Mouse (Mus musculus) heart, adult 8-10 months (tissue): Measurements from ENCODE around the gene Ttc25. TPM values are rescaled to one million over a fixed set of nuclear protein-coding genes. Genes with fewer than 3 reads are reported as not detected.
A peak's percentile ranks its signal among the peaks of the same experiment; 100 is the strongest.
"Not testable (repeated sequence)": the region's sequence is repeated elsewhere in the genome, so short reads cannot be mapped to it uniquely, and the experiment has no call there.

Experiments
- DNase-seq: peaks from one replicate; pipeline ENCODE4 v3.0.0; 2022; ENCODE audit warnings: low spot score
- total RNA-seq, 4 experiments: library from RNA; stranded (reverse); gene quantifications; 2 replicates each; pipeline ENCODE4 v1.2.4; 2022

Gene Ttc25
- total RNA-seq, 4 experiments from 2014 or later, result 0.08 to 0.53 (median 0.21) TPM

GRCm38 (mm10) chr11:100603813-100604212, 58.4 kb downstream of the Ttc25 start:
- DNase-seq, result no peak

- no peak for DNase-seq
Measured at GRCm38 (mm10) chr11:100604321-100605005, 59.1 kb downstream of the Ttc25 start.

- DNase-seq, result no peak
Measured at GRCm38 (mm10) chr11:100605451-100605850, 60.0 kb downstream of the Ttc25 start.

GRCm38 (mm10) chr11:100607121-100607520, 61.7 kb downstream of the Ttc25 start:
- no peak for DNase-seq

- DNase-seq, result no peak
Measured at GRCm38 (mm10) chr11:100608796-100609195, 63.4 kb downstream of the Ttc25 start.

- DNase-seq, result no peak
Measured at GRCm38 (mm10) chr11:100609355-100609996, 64.1 kb downstream of the Ttc25 start.

GRCm38 (mm10) chr11:100609997-100610680, 64.7 kb downstream of the Ttc25 start:
- peak; percentile 49 for DNase-seq

- DNase-seq, result no peak
Measured at GRCm38 (mm10) chr11:100611627-100612026, 66.2 kb downstream of the Ttc25 start.

GRCm38 (mm10) chr11:100613241-100613640, 67.8 kb downstream of the Ttc25 start:
- DNase-seq, result no peak

- DNase-seq, result no peak
Measured at GRCm38 (mm10) chr11:100616332-100616731, 70.9 kb downstream of the Ttc25 start.

- not testable (repeated sequence) for DNase-seq
Measured at GRCm38 (mm10) chr11:100616836-100617235, 71.4 kb downstream of the Ttc25 start.

- DNase-seq, result no peak
Measured at GRCm38 (mm10) chr11:100617480-100617879, 72.1 kb downstream of the Ttc25 start.

- no peak for DNase-seq
Measured at GRCm38 (mm10) chr11:100618761-100619484, 73.5 kb downstream of the Ttc25 start, which contains the start of gene Nkiras2. Nkiras2 (plus strand) TSS chr11:100619244.

- DNase-seq, result peak; percentile 94
Measured at GRCm38 (mm10) chr11:100619485-100619975, 74.1 kb downstream of the Ttc25 start.

GRCm38 (mm10) chr11:100619982-100620381, 74.6 kb downstream of the Ttc25 start, which contains the start of gene Dnajc7:
Dnajc7 (minus strand) TSS chr11:100620168.
- DNase-seq, result no peak

Other genes with a start within 250 kb of the Ttc25 start
- 1,000 to 10,000 TPM; 1,527 to 1,967 (median 1,680) TPM for gene Eif1, start 225.7 kb upstream of the Ttc25 start, total RNA-seq
- not detected for gene Gast, start 211.2 kb upstream of the Ttc25 start, total RNA-seq
- 1 to 10 TPM; 1.0 to 2.5 (median 2.0) TPM for gene Hap1, start 189.5 kb upstream of the Ttc25 start, total RNA-seq
- 100 to 1,000 TPM; 224 to 279 (median 261) TPM for gene Jup, start 147.8 kb upstream of the Ttc25 start, total RNA-seq
- gene P3h4, start 130.8 kb upstream of the Ttc25 start, total RNA-seq, result 10 to 100 TPM; 13.7 to 19.4 (median 16.4) TPM
- gene Fkbp10, start 129.9 kb upstream of the Ttc25 start, total RNA-seq, result 10 to 100 TPM in 1 of 4 experiments, 1 to 10 TPM in 3; 9.0 to 11.1 (median 9.0) TPM
- 10 to 100 TPM; 18.8 to 28.0 (median 25.2) TPM for gene Nt5c3b, start 103.8 kb upstream of the Ttc25 start, total RNA-seq
- gene Klhl10, start 103.7 kb upstream of the Ttc25 start, total RNA-seq, result under 1 TPM; 0.59 to 0.90 (median 0.77) TPM
- gene Klhl11, start 72.9 kb upstream of the Ttc25 start, total RNA-seq, result 1 to 10 TPM; 5.7 to 6.7 (median 6.4) TPM
- 10 to 100 TPM; 20.0 to 39.1 (median 27.5) TPM for gene Acly, start 17.6 kb upstream of the Ttc25 start, total RNA-seq
- 1 to 10 TPM; 5.0 to 5.7 (median 5.4) TPM for gene Cnp, start 29.3 kb downstream of the Ttc25 start, total RNA-seq
- 10 to 100 TPM; 49.3 to 59.3 (median 55.2) TPM for gene Nkiras2, start 73.6 kb downstream of the Ttc25 start, total RNA-seq
- 100 to 1,000 TPM in 3 of 4 experiments, 10 to 100 TPM in 1; 89.7 to 121 (median 109) TPM for gene Dnajc7, start 74.6 kb downstream of the Ttc25 start, total RNA-seq
- under 1 TPM; 0.09 to 0.53 (median 0.28) TPM for gene Zfp385c, start 146.8 kb downstream of the Ttc25 start, total RNA-seq
- gene Dhx58, start 158.7 kb downstream of the Ttc25 start, total RNA-seq, result 1 to 10 TPM in 1 of 4 experiments, under 1 TPM in 3; 0.38 to 1.1 (median 0.78) TPM
- 10 to 100 TPM; 12.3 to 14.0 (median 13.1) TPM for gene Kat2a, start 166.9 kb downstream of the Ttc25 start, total RNA-seq
- gene Hspb9, start 168.2 kb downstream of the Ttc25 start, total RNA-seq, result under 1 TPM in 1 of 4 experiments, not detected in 3; 0.37 TPM
- 10 to 100 TPM; 47.1 to 62.6 (median 51.0) TPM for gene Rab5c, start 192.6 kb downstream of the Ttc25 start, total RNA-seq
- gene Kcnh4, start 214.3 kb downstream of the Ttc25 start, total RNA-seq, result not detected
- gene Hcrt, start 217.3 kb downstream of the Ttc25 start, total RNA-seq, result not detected
- gene Ghdc, start 225.3 kb downstream of the Ttc25 start, total RNA-seq, result 10 to 100 TPM in 2 of 4 experiments, 1 to 10 TPM in 2; 9.1 to 14.1 (median 10.0) TPM